Mouse (Mus musculus) embryonic facial prominence, embryonic 11.5 days (tissue): Measurements from ENCODE around the gene Lpar3. TPM values are rescaled to one million over a fixed set of nuclear protein-coding genes. Genes with fewer than 3 reads are reported as not detected.
A peak's percentile ranks its signal among the peaks of the same experiment; 100 is the strongest.

Experiments used
- ATAC-seq: fragments of 200-750 bp; cut with Nextera tagmentation; replicated peaks from 2 replicates; pipeline ENCODE4 v1.8.0; 2017; ENCODE audit warnings: low read depth; ENCODE audit not compliant: insufficient number of reproducible peaks, low FRiP score, low TSS enrichment
- DNase-seq: peaks from one replicate; pipeline ENCODE4 v3.0.0-alpha.2; 2015; ENCODE audit warnings: low spot score
- H3K27ac ChIP-seq: fragments of 300-500 bp; sonication (generic); replicated peaks from 2 replicates; pipeline ENCODE4 v1.5.1; 2014; ENCODE audit warnings: mild to moderate bottlenecking, low read depth, low read length, control low read depth
- H3K27me3 ChIP-seq: fragments of 300-500 bp; sonication (generic); 2 replicates; pipeline ENCODE4 v1.6.1; 2014; ENCODE audit warnings: mild to moderate bottlenecking, low read length, moderate library complexity, mixed read lengths; ENCODE audit not compliant: control insufficient read depth, insufficient read depth
- H3K36me3 ChIP-seq: fragments of 300-500 bp; sonication (generic); replicated peaks from 2 replicates; pipeline ENCODE4 v1.6.1; 2014; ENCODE audit warnings: low read depth, mild to moderate bottlenecking, low read length, moderate library complexity, mixed read lengths; ENCODE audit not compliant: control insufficient read depth, insufficient read depth
- H3K4me1 ChIP-seq: fragments of 300-500 bp; sonication (generic); 2 replicates; pipeline ENCODE4 v1.6.1; 2014; ENCODE audit warnings: low read length, mixed read lengths; ENCODE audit not compliant: control insufficient read depth, insufficient read depth
- H3K4me2 ChIP-seq: fragments of 300-500 bp; sonication (generic); 2 replicates; pipeline ENCODE4 v1.6.1; 2014; ENCODE audit warnings: low read depth, mild to moderate bottlenecking, control low read depth, low read length, moderate library complexity
- H3K4me3 ChIP-seq: fragments of 300-500 bp; sonication (generic); 2 replicates; pipeline ENCODE4 v1.5.1; 2014; ENCODE audit warnings: low read depth, low read length, control low read depth
- H3K9ac ChIP-seq: fragments of 300-500 bp; sonication (generic); replicated peaks from 2 replicates; pipeline ENCODE4 v1.6.1; 2014; ENCODE audit warnings: mild to moderate bottlenecking, control low read depth, low read length
- H3K9me3 ChIP-seq: fragments of 300-500 bp; sonication (generic); replicated peaks from 2 replicates; pipeline ENCODE4 v1.6.1; 2016; ENCODE audit warnings: mild to moderate bottlenecking, low read length, inconsistent platforms, mixed read lengths; ENCODE audit not compliant: control insufficient read depth
- WGBS: fragments of 180-500 bp; shearing (Covaris S2); extraction: QIAGEN DNeasy Blood & Tissue Kit; methylation state at CpG from one replicate; pipeline ENCODE4 v1.1.7; 2014; 5-methylcytosine and 5-hydroxymethylcytosine counted together
- polyA plus RNA-seq: library from polyadenylated mRNA; unstranded; fragments of >200 nt; fragmentation: Nextera tagmentation; extraction: Ambion mirVana; gene quantifications from 2 replicates; pipeline ENCODE4 v1.2.1, GENCODE M21; 2014

Gene Lpar3
- polyA plus RNA-seq, 1 experiment from 2014 or later: 0.88 TPM

DNA sequence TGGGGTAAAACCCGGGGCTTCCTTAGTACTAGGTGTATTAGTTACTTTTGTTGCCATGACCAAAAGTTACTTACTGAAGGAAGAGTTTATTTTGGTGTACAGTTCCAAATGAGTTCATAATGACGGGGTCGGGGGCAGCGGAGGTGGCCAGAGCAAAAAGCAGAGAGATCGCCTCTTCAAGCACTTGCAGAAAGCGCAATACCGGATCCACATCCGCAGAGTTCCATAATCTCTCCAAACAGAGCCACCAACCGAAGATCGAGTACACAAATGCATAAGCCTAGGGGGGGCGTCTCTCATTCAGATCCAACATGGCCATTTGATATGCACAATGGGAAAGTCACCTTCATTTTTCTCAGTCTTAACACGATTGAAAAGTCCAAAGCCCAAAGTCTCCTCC is 97.1 kb downstream of the Lpar3 start:
- ATAC-seq (no peak), DNase-seq (no peak)
- WGBS: 80% methylated on average over 12 of the region's 12 CpGs
- H3K4me1 ChIP-seq: no peaks in the 10 kb centered on the region
- no peak overlapping the region for H3K4me2 ChIP-seq
- no peaks in the 10 kb centered on the region for H3K9me3 ChIP-seq
- no peak overlapping the region for H3K27ac ChIP-seq
- H3K36me3 ChIP-seq: no peaks in the 10 kb centered on the region
- no peak overlapping the region for H3K9ac ChIP-seq
- H3K4me3 ChIP-seq: no peak overlapping the region
- H3K27me3 ChIP-seq: no peaks in the 10 kb centered on the region

DNA sequence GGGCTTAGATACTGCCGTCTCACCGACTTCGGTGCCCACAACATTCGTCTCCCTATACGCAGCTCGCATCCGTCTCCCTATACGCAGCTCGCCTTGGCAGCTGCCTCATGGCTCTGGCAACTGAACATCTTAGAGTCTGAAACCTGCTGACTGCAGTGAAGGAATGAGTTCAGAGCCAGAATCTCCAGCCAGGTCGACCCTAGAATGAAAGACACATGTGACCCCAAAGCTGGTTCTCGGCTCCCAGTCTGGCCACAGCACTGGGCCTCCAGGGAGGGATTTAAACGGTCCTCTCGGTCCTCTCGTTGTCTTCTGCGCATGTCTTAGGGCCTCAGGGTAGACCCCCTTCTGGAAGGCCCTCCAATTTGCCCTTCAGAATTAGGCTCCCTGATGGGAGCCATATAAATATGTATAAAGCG is 97.8 kb downstream of the Lpar3 start:
- WGBS: 28% methylated on average over 16 of the region's 16 CpGs
- no peak overlapping the region for H3K9ac ChIP-seq
- no peak for ATAC-seq
- no peaks in the 10 kb centered on the region for H3K4me1 ChIP-seq
- no peaks in the 10 kb centered on the region for H3K36me3 ChIP-seq
- no peaks in the 10 kb centered on the region for H3K27me3 ChIP-seq
- peak; percentile 14 for DNase-seq
- no peak overlapping the region for H3K4me3 ChIP-seq
- H3K9me3 ChIP-seq: no peaks in the 10 kb centered on the region
- no peak overlapping the region for H3K27ac ChIP-seq
- H3K4me2 ChIP-seq: peak overlapping the region; percentile 22; the same call in 1 of the 2 replicates

DNA sequence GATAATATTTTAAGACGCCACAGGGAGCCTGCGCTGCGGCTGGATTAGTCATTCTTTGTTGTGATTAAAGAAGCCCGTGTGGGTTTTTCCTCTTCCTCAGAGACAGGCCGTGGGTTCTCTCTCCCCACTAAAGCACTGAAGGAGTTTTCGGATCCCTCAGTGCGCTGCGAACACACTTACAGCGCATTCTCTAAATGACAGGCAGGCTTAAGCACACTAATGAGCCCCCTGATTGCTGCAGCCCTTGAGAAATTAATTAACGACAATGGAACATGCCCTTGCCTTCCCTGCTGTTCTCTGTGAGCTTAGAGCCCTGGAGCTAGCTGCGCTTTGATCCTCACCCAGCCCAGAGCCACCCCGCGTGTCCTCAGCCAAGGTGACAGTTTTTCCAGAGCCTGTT is 98.2 kb downstream of the Lpar3 start:
- no peaks in the 10 kb centered on the region for H3K9me3 ChIP-seq
- 0 out of 2 replicates have a peak overlapping the region, but pooled peaks have one; percentile 13 for H3K9ac ChIP-seq
- H3K4me1 ChIP-seq: no peaks in the 10 kb centered on the region
- WGBS: 14% methylated on average over 13 of the region's 13 CpGs
- H3K27ac ChIP-seq: no peak overlapping the region
- peak; percentile 35 for ATAC-seq
- no peaks in the 10 kb centered on the region for H3K36me3 ChIP-seq
- no peak overlapping the region for H3K4me3 ChIP-seq
- no peak for DNase-seq
- H3K27me3 ChIP-seq: no peaks in the 10 kb centered on the region
- H3K4me2 ChIP-seq: no peak overlapping the region

DNA sequence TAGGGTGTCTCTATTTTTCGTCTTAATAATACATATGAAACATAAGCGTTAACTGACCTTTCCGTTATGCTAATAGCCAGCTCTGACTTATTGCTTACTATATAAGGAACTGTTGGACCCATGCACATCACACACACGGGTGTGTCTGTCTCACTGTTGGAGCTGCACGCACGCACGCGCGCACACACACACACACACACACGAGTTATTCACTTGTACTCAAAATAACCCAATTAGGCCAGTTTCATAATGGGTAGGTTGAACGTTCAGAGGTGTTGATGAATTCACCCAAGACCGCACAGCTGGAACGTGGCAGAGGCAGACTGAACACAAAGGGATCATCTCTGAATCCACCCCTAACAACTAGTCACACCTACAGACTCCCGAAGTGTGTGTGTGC is 98.7 kb downstream of the Lpar3 start:
- no peak for ATAC-seq
- WGBS: 83% methylated on average over 14 of the region's 14 CpGs
- no peak overlapping the region for H3K4me2 ChIP-seq

DNA sequence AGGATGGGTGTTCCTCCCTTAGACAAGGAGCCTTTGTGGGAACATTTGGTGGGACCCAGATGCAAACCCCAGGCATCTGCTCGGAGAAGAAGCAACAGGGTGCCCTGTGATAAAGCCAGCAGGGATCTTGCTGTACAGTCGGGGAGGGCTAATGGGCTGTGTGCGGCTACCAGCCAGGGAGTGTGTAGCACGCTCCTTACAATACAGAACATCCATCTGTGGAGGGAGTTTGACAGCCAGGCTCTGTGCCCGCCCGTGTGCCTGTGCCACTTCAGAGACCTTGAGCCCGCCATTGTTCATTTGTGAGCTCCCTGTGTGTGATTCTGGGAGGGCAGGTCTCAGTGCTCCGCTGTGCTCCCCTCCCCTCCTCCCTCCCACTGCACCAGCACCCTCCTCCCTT is 104.2 kb downstream of the Lpar3 start:
- Histone ChIP-seq H3K9ac (no peak overlapping the region), H3K27ac (no peak overlapping the region), H3K27me3 (no peaks in the 10 kb centered on the region), H3K4me1 (no peaks in the 10 kb centered on the region), H3K9me3 (no peaks in the 10 kb centered on the region), H3K36me3 (no peaks in the 10 kb centered on the region), H3K4me2 (no peak overlapping the region), H3K4me3 (no peak overlapping the region)
- no peak for ATAC-seq
- WGBS: 69% methylated on average over 8 of the region's 8 CpGs
- no peak for DNase-seq

More for the DNA sequence above, 98.7 kb downstream of the Lpar3 start:
- Histone ChIP-seq H3K4me3 (no peak overlapping the region), H3K9me3 (no peaks in the 10 kb centered on the region), H3K27ac (no peak overlapping the region), H3K36me3 (no peaks in the 10 kb centered on the region), H3K4me1 (no peaks in the 10 kb centered on the region), H3K9ac (no peak overlapping the region), H3K27me3 (no peaks in the 10 kb centered on the region)
- DNase-seq: no peak

DNA sequence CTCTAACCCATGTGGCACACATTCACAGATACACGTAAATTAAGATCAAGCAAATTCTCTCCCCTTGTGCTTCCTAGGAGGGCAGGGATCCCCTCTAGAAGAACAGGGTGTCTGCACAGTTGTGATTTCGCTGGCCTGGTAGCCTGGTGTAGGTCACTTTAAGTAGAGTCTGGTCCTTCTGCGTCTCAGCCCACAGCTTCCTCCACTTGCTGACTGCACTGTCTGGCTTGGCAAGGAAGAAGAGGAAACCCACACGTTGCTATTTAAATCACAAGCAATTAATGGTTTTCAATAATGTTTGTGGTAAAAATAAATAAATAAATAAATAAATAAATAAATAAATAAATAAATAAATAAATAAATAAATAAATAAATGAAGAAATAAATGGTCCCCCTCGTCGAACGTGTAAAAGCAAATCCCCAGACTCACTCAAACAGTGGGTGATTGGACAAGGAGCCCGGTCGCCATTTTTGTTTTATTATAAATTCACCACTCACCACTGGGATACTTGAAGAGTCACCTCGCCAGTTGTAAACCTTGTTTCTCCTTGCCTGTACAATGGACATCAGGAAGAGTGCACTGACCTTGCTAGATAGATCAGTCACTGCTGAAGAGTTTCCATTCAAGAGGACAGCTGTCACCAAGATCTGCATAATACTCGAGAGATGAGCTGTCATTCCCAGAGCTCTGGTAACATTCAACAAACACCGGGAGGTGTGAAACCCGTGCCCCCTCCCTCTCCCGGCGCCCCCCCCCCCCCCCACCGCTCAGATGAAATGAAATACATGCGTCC is 106.2 kb downstream of the Lpar3 start:
- WGBS: 47% methylated on average over 14 of the region's 17 CpGs
- Histone ChIP-seq H3K9ac (no peak overlapping the region), H3K4me3 (no peak overlapping the region), H3K9me3 (no peaks in the 10 kb centered on the region), H3K27ac (no peak overlapping the region), H3K27me3 (no peaks in the 10 kb centered on the region), H3K4me1 (no peaks in the 10 kb centered on the region), H3K4me2 (no peak overlapping the region), H3K36me3 (no peaks in the 10 kb centered on the region)
- no peak for ATAC-seq
- DNase-seq: no peak

DNA sequence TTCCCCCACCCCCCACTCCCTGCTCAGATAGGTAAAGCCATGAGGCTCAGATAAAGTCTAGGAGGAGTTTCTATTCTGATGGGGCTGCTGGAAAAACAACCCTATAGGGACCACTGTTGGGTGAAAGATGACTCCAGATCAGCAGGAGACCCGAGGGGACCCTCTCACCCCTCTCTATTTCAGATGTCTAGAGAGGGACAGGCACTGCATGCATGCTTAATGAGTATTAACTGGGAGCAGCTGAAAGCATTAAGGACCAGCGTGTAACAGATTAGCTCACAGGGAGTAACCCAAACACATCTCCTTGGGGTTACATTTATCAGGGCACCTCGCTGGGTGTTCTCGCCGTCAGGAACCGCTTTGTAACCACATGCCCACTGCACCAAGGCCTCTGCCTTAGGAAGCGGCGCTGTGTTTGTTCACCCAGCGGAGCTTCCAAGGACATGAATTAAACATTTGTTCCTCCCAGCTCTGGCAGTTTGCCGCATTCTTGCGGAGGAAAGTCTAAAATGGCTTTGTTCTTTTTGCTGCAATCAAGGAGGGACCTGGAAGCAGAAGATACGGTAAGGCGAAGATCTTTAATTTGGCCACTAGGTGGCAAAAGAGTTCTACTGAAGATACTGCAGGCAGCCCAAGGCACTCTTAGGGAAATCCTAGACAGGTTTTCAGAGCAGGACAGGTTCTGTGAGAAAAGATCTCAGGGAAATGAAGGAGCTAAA is 106.9 kb downstream of the Lpar3 start:
- H3K4me2 ChIP-seq: peak overlapping the region; percentile 58
- ATAC-seq (peak; percentile 70), DNase-seq (peak; percentile 94)
- no peaks in the 10 kb centered on the region for H3K36me3 ChIP-seq
- H3K27ac ChIP-seq: no peak overlapping the region
- under 1% methylated on average over 13 of the region's 13 CpGs for WGBS
- no peaks in the 10 kb centered on the region for H3K9me3 ChIP-seq
- H3K4me1 ChIP-seq: no peaks in the 10 kb centered on the region
- H3K4me3 ChIP-seq: peak overlapping the region; percentile 25; the same call in 1 of the 2 replicates
- no peaks in the 10 kb centered on the region for H3K27me3 ChIP-seq
- peak overlapping the region; percentile 65 for H3K9ac ChIP-seq

DNA sequence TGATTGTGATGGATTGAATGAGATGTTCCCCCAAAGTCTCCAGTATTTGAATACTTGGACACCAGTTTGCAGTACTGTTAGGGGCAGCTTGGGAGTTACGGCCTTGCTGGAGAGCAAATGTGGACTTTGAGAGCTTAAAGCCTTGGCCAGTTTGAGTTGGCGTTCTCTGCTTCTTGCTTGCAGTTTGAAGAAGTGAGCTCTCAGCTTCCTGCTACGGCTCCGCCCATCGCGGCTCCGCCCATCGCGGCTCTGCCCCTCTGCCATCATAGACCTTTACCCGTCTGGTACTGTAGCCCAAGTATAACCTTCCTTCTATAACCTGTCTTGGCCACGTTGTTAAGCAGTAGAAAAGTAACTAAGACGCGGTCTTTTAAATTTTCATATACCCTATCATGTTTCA is 108.0 kb downstream of the Lpar3 start:
- Histone ChIP-seq H3K9me3 (no peaks in the 10 kb centered on the region), H3K9ac (no peak overlapping the region), H3K4me3 (no peak overlapping the region), H3K4me2 (no peak overlapping the region), H3K27ac (no peak overlapping the region), H3K4me1 (no peaks in the 10 kb centered on the region), H3K27me3 (no peaks in the 10 kb centered on the region), H3K36me3 (no peaks in the 10 kb centered on the region)
- no peak for ATAC-seq
- WGBS: 15% methylated on average over 13 of the region's 13 CpGs
- DNase-seq: peak; percentile 60
